Mouse (Mus musculus): ENCODE data around the gene Fam19a5.

DNA sequence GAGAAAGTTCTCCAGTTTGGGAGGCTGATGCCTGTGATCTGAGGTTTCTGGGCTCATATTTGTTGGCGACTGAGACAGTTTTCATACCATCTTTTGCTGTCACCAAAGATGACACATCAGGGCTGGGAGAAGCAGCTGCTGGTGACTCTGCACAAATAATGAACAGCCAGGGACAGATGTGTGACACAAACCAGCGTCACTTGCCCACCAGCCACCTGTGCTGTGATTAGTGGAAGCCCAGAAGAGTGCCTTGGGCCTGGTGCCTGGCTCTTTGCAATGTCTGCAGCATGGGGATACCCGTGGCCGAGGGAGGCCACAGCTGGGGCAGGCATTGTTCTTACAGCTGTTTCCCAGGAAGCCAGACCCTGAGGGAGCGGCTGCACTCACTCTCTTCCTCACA, 173.0 kb downstream of the Fam19a5 start:
- TF ChIP-seq CTCF (IDR thresholded peaks at IDR 0.05; ENCODE audit: low read depth) (no peak), EP300 (IDR thresholded peaks at IDR 0.05; ENCODE audit: low read depth) (no peak)
